Mouse (Mus musculus): ENCODE measurements around the gene Tmem221. TPM values are rescaled to one million over a fixed set of nuclear protein-coding genes. Genes with fewer than 3 reads are reported as not detected.

Gene Tmem221
- polyA plus RNA-seq, 1 experiment from 2014 or later, result 0.13 TPM

GRCm38 (mm10) chr8:71574426-71574825 is 15.8 kb upstream of the Tmem221 start:
- H3K27ac ChIP-seq, result no peak overlapping the region
- WGBS, result 76% methylated on average over 7 of the region's 7 CpGs
- H3K4me2 ChIP-seq, result no peak overlapping the region
- no peak for ATAC-seq (replicated peaks)
- H3K9me3 ChIP-seq, result no peaks in the 10 kb centered on the region
- H3K27me3 ChIP-seq (replicated peaks), result no peaks in the 10 kb centered on the region
- no peak overlapping the region for H3K4me3 ChIP-seq
- H3K4me1 ChIP-seq, result peaks cover 27% of the 10 kb centered on the region
- no peaks in the 10 kb centered on the region for H3K36me3 ChIP-seq (replicated peaks)
- no peak overlapping the region for H3K9ac ChIP-seq

GRCm38 (mm10) chr8:71572847-71573633 is 14.4 kb upstream of the Tmem221 start:
- no peak overlapping the region for H3K4me3 ChIP-seq
- peak overlapping the region; percentile 68 for H3K27ac ChIP-seq
- H3K9ac ChIP-seq, result 0 out of 2 replicates have a peak overlapping the region, but pooled peaks have one; percentile 8
- H3K27me3 ChIP-seq (replicated peaks), result no peaks in the 10 kb centered on the region
- no peaks in the 10 kb centered on the region for H3K9me3 ChIP-seq
- no peak for ATAC-seq (replicated peaks)
- H3K4me2 ChIP-seq, result peak overlapping the region; percentile 10; the same call in 1 of the 2 replicates
- peaks cover 33% of the 10 kb centered on the region for H3K4me1 ChIP-seq
- WGBS, result 62% methylated on average over 9 of the region's 9 CpGs
- H3K36me3 ChIP-seq (replicated peaks), result no peaks in the 10 kb centered on the region

- WGBS, result 82% methylated on average over 2 of the region's 2 CpGs
- no peaks in the 10 kb centered on the region for H3K9me3 ChIP-seq
- ATAC-seq (replicated peaks), result no peak
- H3K4me3 ChIP-seq, result 0 out of 2 replicates have a peak overlapping the region, but pooled peaks have one; percentile 70
- H3K27me3 ChIP-seq (replicated peaks), result no peaks in the 10 kb centered on the region
- H3K36me3 ChIP-seq (replicated peaks), result no peaks in the 10 kb centered on the region
- no peak overlapping the region for H3K9ac ChIP-seq
- peak overlapping the region; percentile 68 for H3K27ac ChIP-seq
- H3K4me1 ChIP-seq, result peaks cover 33% of the 10 kb centered on the region
- H3K4me2 ChIP-seq, result peak overlapping the region; percentile 74; the same call in 1 of the 2 replicates
Measured at GRCm38 (mm10) chr8:71572077-71572476, 13.4 kb upstream of the Tmem221 start.

- Histone ChIP-seq H3K9me3 (no peaks in the 10 kb centered on the region), H3K27ac (peak overlapping the region; percentile 88), H3K36me3 (replicated peaks) (no peaks in the 10 kb centered on the region), H3K9ac (peak overlapping the region; percentile 64), H3K27me3 (replicated peaks) (no peaks in the 10 kb centered on the region), H3K4me3 (peak overlapping the region; percentile 70), H3K4me2 (peak overlapping the region; percentile 74), H3K4me1 (peaks cover 33% of the 10 kb centered on the region)
- peak; percentile 91 for ATAC-seq (replicated peaks)
- WGBS, result under 1% methylated on average over 41 of the region's 41 CpGs
Measured at GRCm38 (mm10) chr8:71570291-71570954, 11.8 kb upstream of the Tmem221 start.

- peak overlapping the region; percentile 74 for H3K4me2 ChIP-seq
- 0 out of 2 replicates have a peak, but pooled peaks cover 3% of the 10 kb centered on the region for H3K27me3 ChIP-seq (replicated peaks)
- peak overlapping the region; percentile 88 for H3K27ac ChIP-seq
- H3K9me3 ChIP-seq, result no peaks in the 10 kb centered on the region
- peak overlapping the region; percentile 70 for H3K4me3 ChIP-seq
- peak overlapping the region; percentile 51 for H3K9ac ChIP-seq
- peaks cover 33% of the 10 kb centered on the region for H3K4me1 ChIP-seq
- ATAC-seq (replicated peaks), result peak; percentile 87
- WGBS, result under 1% methylated on average over 51 of the region's 51 CpGs
- no peaks in the 10 kb centered on the region for H3K36me3 ChIP-seq (replicated peaks)
Measured at GRCm38 (mm10) chr8:71569366-71570290, 11.0 kb upstream of the Tmem221 start.

- WGBS, result 16% methylated on average over 6 of the region's 6 CpGs
- H3K36me3 ChIP-seq (replicated peaks), result no peaks in the 10 kb centered on the region
Measured at GRCm38 (mm10) chr8:71568941-71569340, 10.3 kb upstream of the Tmem221 start.

GRCm38 (mm10) chr8:71568387-71568937 is 9.8 kb upstream of the Tmem221 start, which contains the start of gene Slc27a1:
Gene Slc27a1 (plus strand): TSS chr8:71568882.
- H3K9ac ChIP-seq, result peak within 1 kb of the TSS; percentile 51
- ATAC-seq (replicated peaks), result no peak
- 13% methylated on average over 13 of the region's 13 CpGs for whole genome bisulfite sequencing
- peak within 1 kb of the TSS; percentile 74 for H3K4me2 ChIP-seq
- H3K9me3 ChIP-seq, result no peaks in the 10 kb centered on the region
- H3K27me3 ChIP-seq (replicated peaks), result 0 out of 2 replicates have a peak, but pooled peaks cover 3% of the 10 kb centered on the region
- peaks cover 33% of the 10 kb centered on the region for H3K4me1 ChIP-seq
- H3K27ac ChIP-seq, result peak within 1 kb of the TSS; percentile 88
- H3K4me3 ChIP-seq, result peak within 1 kb of the TSS; percentile 70
- no peaks in the 10 kb centered on the region for H3K36me3 ChIP-seq (replicated peaks)

More at GRCm38 (mm10) chr8:71568941-71569340, 10.3 kb upstream of the Tmem221 start:
- no peak for ATAC-seq (replicated peaks)
- H3K9me3 ChIP-seq, result no peaks in the 10 kb centered on the region
- H3K27ac ChIP-seq, result peak overlapping the region; percentile 88
- peaks cover 33% of the 10 kb centered on the region for H3K4me1 ChIP-seq
- peak overlapping the region; percentile 74 for H3K4me2 ChIP-seq
- peak overlapping the region; percentile 70 for H3K4me3 ChIP-seq
- 0 out of 2 replicates have a peak, but pooled peaks cover 3% of the 10 kb centered on the region for H3K27me3 ChIP-seq (replicated peaks)
- peak overlapping the region; percentile 51; the same call in 1 of the 2 replicates for H3K9ac ChIP-seq

GRCm38 (mm10) chr8:71567587-71567986 is 8.9 kb upstream of the Tmem221 start:
- H3K36me3 ChIP-seq (replicated peaks), result no peaks in the 10 kb centered on the region
- no peak for ATAC-seq (replicated peaks)
- peaks cover 30% of the 10 kb centered on the region for H3K4me1 ChIP-seq
- H3K4me2 ChIP-seq, result no peak overlapping the region
- H3K27me3 ChIP-seq (replicated peaks), result peaks cover 10% of the 10 kb centered on the region
- H3K9ac ChIP-seq, result no peak overlapping the region
- H3K9me3 ChIP-seq, result no peaks in the 10 kb centered on the region
- no peak overlapping the region for H3K27ac ChIP-seq
- no peak overlapping the region for H3K4me3 ChIP-seq
- WGBS, result 79% methylated on average over 7 of the region's 7 CpGs

- peaks cover 20% of the 10 kb centered on the region for H3K27me3 ChIP-seq (replicated peaks)
- H3K36me3 ChIP-seq (replicated peaks), result no peaks in the 10 kb centered on the region
- no peak within 1 kb of the TSS for H3K27ac ChIP-seq
- 60% methylated on average over 3 of the region's 3 CpGs for WGBS
- ATAC-seq (replicated peaks), result no peak
- H3K4me1 ChIP-seq, result peaks cover 22% of the 10 kb centered on the region
- H3K9me3 ChIP-seq, result no peaks in the 10 kb centered on the region
- H3K4me2 ChIP-seq, result no peak within 1 kb of the TSS
- H3K4me3 ChIP-seq, result no peak within 1 kb of the TSS
- H3K9ac ChIP-seq, result no peak within 1 kb of the TSS
Measured at GRCm38 (mm10) chr8:71566501-71566900, 7.8 kb upstream of the Tmem221 start, which contains the start of gene Nxnl1. Gene Nxnl1 (minus strand): TSS chr8:71566601.

GRCm38 (mm10) chr8:71563992-71564391 is 5.3 kb upstream of the Tmem221 start:
- Histone ChIP-seq H3K4me1 (peaks cover 12% of the 10 kb centered on the region), H3K4me2 (no peak overlapping the region), H3K4me3 (no peak overlapping the region), H3K27me3 (replicated peaks) (peaks cover 44% of the 10 kb centered on the region), H3K9me3 (no peaks in the 10 kb centered on the region), H3K36me3 (replicated peaks) (no peaks in the 10 kb centered on the region), H3K27ac (no peak overlapping the region), H3K9ac (no peak overlapping the region)
- 93% methylated on average over 4 of the region's 4 CpGs for WGBS
- ATAC-seq (replicated peaks), result no peak

- H3K4me2 ChIP-seq, result peak overlapping the region; percentile 41
- no peaks in the 10 kb centered on the region for H3K36me3 ChIP-seq (replicated peaks)
- peaks cover 56% of the 10 kb centered on the region for H3K27me3 ChIP-seq (replicated peaks)
- peak; percentile 41 for ATAC-seq (replicated peaks)
- H3K9ac ChIP-seq, result no peak overlapping the region
- under 1% methylated on average over 33 of the region's 33 CpGs for WGBS
- no peaks in the 10 kb centered on the region for H3K9me3 ChIP-seq
- H3K4me1 ChIP-seq, result peaks cover 18% of the 10 kb centered on the region
- no peak overlapping the region for H3K27ac ChIP-seq
- peak overlapping the region; percentile 19 for H3K4me3 ChIP-seq
Measured at GRCm38 (mm10) chr8:71562751-71563150, 4.1 kb upstream of the Tmem221 start.

All from midbrain, embryonic 15.5 days (tissue).